Mouse (Mus musculus) ES-Bruce4 (cell line): ENCODE data around the gene Mgarp. TPM values are rescaled to one million over a fixed set of nuclear protein-coding genes. Genes with fewer than 3 reads are reported as not detected.

Experiments used
- H3K27ac ChIP-seq: 2 replicates; pipeline ENCODE4 v1.5.1; 2012; ENCODE audit warnings: low read length, inconsistent platforms; ENCODE audit not compliant: insufficient read depth
- H3K27me3 ChIP-seq: 2 replicates; pipeline ENCODE4 v1.6.1; 2012; ENCODE audit warnings: mild to moderate bottlenecking, low read length, inconsistent platforms; ENCODE audit not compliant: control insufficient read depth, poor library complexity, insufficient read depth, severe bottlenecking
- H3K36me3 ChIP-seq: 2 replicates; pipeline ENCODE4 v1.6.1; 2012; ENCODE audit warnings: inconsistent platforms, mild to moderate bottlenecking, low read length, moderate library complexity; ENCODE audit not compliant: control insufficient read depth, poor library complexity, insufficient read depth, severe bottlenecking
- H3K4me1 ChIP-seq: one replicate; pipeline ENCODE4 v1.8.1; 2011; ENCODE audit warnings: low read length; ENCODE audit not compliant: control insufficient read depth, insufficient read depth
- H3K4me3 ChIP-seq: 2 replicates; pipeline ENCODE4 v1.5.1; 2011; ENCODE audit warnings: low read depth, mild to moderate bottlenecking, low read length
- H3K9ac ChIP-seq: 2 replicates; pipeline ENCODE4 v1.6.1; 2012; ENCODE audit warnings: low read depth, mild to moderate bottlenecking, inconsistent platforms; ENCODE audit not compliant: poor library complexity, severe bottlenecking
- H3K9me3 ChIP-seq: replicated peaks from 2 replicates; pipeline ENCODE4 v1.6.1; 2012; ENCODE audit warnings: mild to moderate bottlenecking, low read length, inconsistent platforms; ENCODE audit not compliant: control insufficient read depth, poor library complexity, insufficient read depth, severe bottlenecking
- CTCF ChIP-seq: IDR thresholded peaks from one replicate; pipeline ENCODE4 v1.8.1; 2011; ENCODE audit warnings: low read depth, low read length
- EP300 ChIP-seq: IDR thresholded peaks from 2 replicates; pipeline ENCODE4 v1.6.1; 2011; ENCODE audit warnings: low read depth, low read length; ENCODE audit not compliant: insufficient read depth
- POLR2A ChIP-seq: IDR thresholded peaks from one replicate; pipeline ENCODE4 v1.8.1; 2011; ENCODE audit warnings: low read length; ENCODE audit not compliant: insufficient read depth
- polyA plus RNA-seq: library from polyadenylated mRNA; stranded (reverse); fragments of >200 nt; gene quantifications from 2 replicates; pipeline ENCODE4 v1.2.4, GENCODE M21; 2011; ENCODE audit warnings: low read depth; ENCODE audit not compliant: missing spikeins, insufficient read depth, insufficient read length

Mgarp gene
- polyA plus RNA-seq, 1 experiment, result 9.8 TPM

- Histone ChIP-seq H3K4me3 (peak overlapping the region; percentile 97), H3K9ac (peak overlapping the region; percentile 94), H3K27me3 (peaks cover 6% of the 10 kb centered on the region), H3K9me3 (no peaks in the 10 kb centered on the region), H3K36me3 (no peaks in the 10 kb centered on the region), H3K27ac (peak overlapping the region; percentile 60), H3K4me1 (no peaks in the 10 kb centered on the region)
- TF ChIP-seq POLR2A (no peak), CTCF (no peak), EP300 (0 out of 2 replicates have a peak, but pooled peaks have one; percentile 19)
These were observed 55.1 kb downstream of the Mgarp start for GRCm38 (mm10) chr3:51341268-51342081.

- H3K9ac ChIP-seq, result peak within 1 kb of the TSS; percentile 94
- H3K27ac ChIP-seq, result peak within 1 kb of the TSS; percentile 60
- H3K4me3 ChIP-seq, result peak within 1 kb of the TSS; percentile 97
- H3K36me3 ChIP-seq, result no peaks in the 10 kb centered on the region
- H3K4me1 ChIP-seq, result no peaks in the 10 kb centered on the region
- TF ChIP-seq CTCF (no peak), POLR2A (no peak), EP300 (no peak)
- peaks cover 6% of the 10 kb centered on the region for H3K27me3 ChIP-seq
- no peaks in the 10 kb centered on the region for H3K9me3 ChIP-seq
These were observed 55.8 kb downstream of the Mgarp start, which contains the start of gene Elf2 for GRCm38 (mm10) chr3:51340552-51341267. TSS of gene Elf2 (minus strand) at chr3:51340663.

- H3K36me3 ChIP-seq, result no peaks in the 10 kb centered on the region
- H3K9me3 ChIP-seq, result no peaks in the 10 kb centered on the region
- H3K9ac ChIP-seq, result peak overlapping the region; percentile 94
- H3K4me3 ChIP-seq, result peak overlapping the region; percentile 64
- H3K27me3 ChIP-seq, result peaks cover 6% of the 10 kb centered on the region
- TF ChIP-seq CTCF (no peak), POLR2A (no peak), EP300 (no peak)
- no peaks in the 10 kb centered on the region for H3K4me1 ChIP-seq
- H3K27ac ChIP-seq, result peak overlapping the region; percentile 9; the same call in 1 of the 2 replicates
These were observed 56.6 kb downstream of the Mgarp start for GRCm38 (mm10) chr3:51339734-51340551.

GRCm38 (mm10) chr3:51339378-51339733 is 57.2 kb downstream of the Mgarp start:
- Histone ChIP-seq H3K4me1 (no peaks in the 10 kb centered on the region), H3K9me3 (no peaks in the 10 kb centered on the region), H3K9ac (peak overlapping the region; percentile 94), H3K36me3 (no peaks in the 10 kb centered on the region), H3K27ac (no peak overlapping the region), H3K27me3 (peaks cover 6% of the 10 kb centered on the region), H3K4me3 (peak overlapping the region; percentile 64)
- TF ChIP-seq CTCF (no peak), EP300 (no peak), POLR2A (no peak)

Other genes starting within 250 kb of the Mgarp start
- 33.7 and 35.6 TPM in 2 replicates for gene Noct, start 172.3 kb downstream of the Mgarp start, polyA plus RNA-seq
- gene Elf2, start 56.1 kb downstream of the Mgarp start, polyA plus RNA-seq, result 52.8 and 57.7 TPM in 2 replicates
- gene Ndufc1, start 12.2 kb upstream of the Mgarp start, polyA plus RNA-seq, result 194 and 196 TPM in 2 replicates
- 173 and 197 TPM in 2 replicates for gene Naa15, start 18.4 kb upstream of the Mgarp start, polyA plus RNA-seq
- gene Rab33b, start 87.2 kb upstream of the Mgarp start, polyA plus RNA-seq, result 6.7 and 7.7 TPM in 2 replicates
- gene Setd7, start 164.1 kb upstream of the Mgarp start, polyA plus RNA-seq, result 46.1 and 48.1 TPM in 2 replicates